17 mouse cellular contexts compared by ENCODE assay signal in genomic region chr2:103051937-103052893, GRCm38 (mm10). TPM values are rescaled to one million over a fixed set of nuclear protein-coding genes. Genes with fewer than 3 reads are reported as not detected.
A peak's percentile ranks its signal among the peaks of the same experiment; 100 is the strongest.
DNase-seq lines count a peak whose midpoint lies in the region; ATAC-seq and TF ChIP-seq lines count a peak whose summit lies in the region.
"Had no signal": no experiment of that assay in that cellular context is flagged by ENCODE, and none has a peak within 500 bp of the region (broad histone marks: within the 10 kb centered on the region; RNA-seq: fewer than 3 reads in every experiment).

No protein-coding gene starts in this region.

- no peak for TF ChIP-seq POLR2A in kidney, adult 2 months (IDR thresholded peaks at IDR 0.05; ENCODE audit: low read depth, low read length)
- TF ChIP-seq POLR2A in thymus, adult 2 months (IDR thresholded peaks at IDR 0.05; ENCODE audit: control insufficient read depth, extremely low read depth, insufficient read depth, low read length, poor library complexity) = no peak

- H3K9me3 ChIP-seq in kidney, postnatal 0 days (replicated peaks; ENCODE audit: low read length) = no peaks in the 10 kb centered on the region
- H3K9me3 ChIP-seq: embryonic facial prominence, embryonic 12.5 days; forebrain, embryonic 15.5 days; liver, embryonic 12.5 days; midbrain, embryonic 15.5 days had no signal

- no peaks in the 10 kb centered on the region for H3K36me3 ChIP-seq in kidney, postnatal 0 days (ENCODE audit: insufficient read depth, low read length)
- H3K36me3 ChIP-seq in kidney, adult 2 months (ENCODE audit: control insufficient read depth, insufficient read depth, low read length) = no peaks in the 10 kb centered on the region
- H3K36me3 ChIP-seq in thymus, adult 2 months (ENCODE audit: control insufficient read depth, insufficient read depth, low read length) = no peaks in the 10 kb centered on the region
- H3K36me3 ChIP-seq: embryonic facial prominence, embryonic 12.5 days; forebrain, embryonic 15.5 days; midbrain, embryonic 15.5 days had no signal

- no peak for TF ChIP-seq CTCF in kidney, postnatal 0 days (IDR thresholded peaks at IDR 0.05; ENCODE audit: low read depth)
- no peak for TF ChIP-seq CTCF in kidney, adult 2 months (conservative IDR thresholded peaks at IDR 0.05; ENCODE audit: insufficient read depth, insufficient read length, low read depth, low read length)
- TF ChIP-seq CTCF in thymus, adult 2 months (IDR thresholded peaks at IDR 0.05; ENCODE audit: borderline replicate concordance, control insufficient read depth, extremely low read depth, insufficient read depth, low read length, poor library complexity) = no peak

- H3K4me2 ChIP-seq in kidney, postnatal 0 days (ENCODE audit: low read length) = no peak overlapping the region
- H3K4me2 ChIP-seq: embryonic facial prominence, embryonic 12.5 days; forebrain, embryonic 15.5 days; heart, embryonic 11.5 days; liver, embryonic 12.5 days; midbrain, embryonic 15.5 days had no signal

- H3K9ac ChIP-seq in kidney, postnatal 0 days (ENCODE audit: low read depth, low read length) = no peak overlapping the region
- H3K9ac ChIP-seq: embryonic facial prominence, embryonic 12.5 days; forebrain, embryonic 15.5 days; liver, embryonic 12.5 days; midbrain, embryonic 15.5 days had no signal

- no peak overlapping the region for H3K27ac ChIP-seq in kidney, postnatal 0 days
- H3K27ac ChIP-seq in kidney, adult 2 months (ENCODE audit: insufficient read depth, low read depth, low read length) = no peak overlapping the region
- H3K27ac ChIP-seq in thymus, adult 2 months (ENCODE audit: control insufficient read depth, insufficient read depth, low read length) = no peak overlapping the region
- H3K27ac ChIP-seq: embryonic facial prominence, embryonic 12.5 days; forebrain, embryonic 15.5 days; liver, embryonic 12.5 days; midbrain, embryonic 15.5 days had no signal

- 72% methylated on average over 19 of the region's 19 CpGs for WGBS in kidney, postnatal 0 days
- 79% methylated on average over 19 of the region's 19 CpGs for WGBS in kidney, adult 2 months
- WGBS in thymus, adult 2 months = 94% methylated on average over 19 of the region's 19 CpGs

- DNase-seq in kidney, postnatal 0 days (ENCODE audit: low spot score) = peak; percentile 40
- no peak for DNase-seq in kidney, adult 2 months
- DNase-seq in B cell, adult 2 months = peak; percentile 66 to 69
- peak; percentile 5 for DNase-seq in ES-CJ7 (ENCODE audit: low read depth, low spot score)
- no peak for DNase-seq in thymus, adult 2 months
- DNase-seq in urinary bladder, postnatal 4 days (ENCODE audit: low spot score in 2 of 2) = no peak
- DNase-seq: cerebellum, adult 18-20 months; kidney, adult 8-10 months; thymus, postnatal 14 days had no signal

- H3K27me3 ChIP-seq in kidney, postnatal 0 days (ENCODE audit: insufficient read depth, low read length) = no peaks in the 10 kb centered on the region
- H3K27me3 ChIP-seq in kidney, adult 2 months (replicated peaks; ENCODE audit: control insufficient read depth, insufficient read depth, low read length) = no peaks in the 10 kb centered on the region
- no peaks in the 10 kb centered on the region for H3K27me3 ChIP-seq in thymus, adult 2 months (ENCODE audit: control insufficient read depth, insufficient read depth, low read length)
- H3K27me3 ChIP-seq: embryonic facial prominence, embryonic 12.5 days; forebrain, embryonic 15.5 days; liver, embryonic 12.5 days; midbrain, embryonic 15.5 days had no signal

- ATAC-seq in kidney, postnatal 0 days (replicated peaks; ENCODE audit: low FRiP score, low read depth) = no peak; the same call in 1 of the 2 replicates
- 0 out of 2 replicates have a peak, but pooled peaks have one; percentile 18 for ATAC-seq in megakaryocyte, adult 5-6 weeks (ENCODE audit: poor library complexity, severe bottlenecking)
- ATAC-seq: activated CD4-positive, CD25-positive, alpha-beta regulatory T cell, adult 4 months; forebrain, embryonic 15.5 days; hindbrain, embryonic 16.5 days; liver, embryonic 12.5 days; midbrain, embryonic 15.5 days had no signal

- H3K4me3 ChIP-seq in kidney, postnatal 0 days (replicated peaks; ENCODE audit: low read depth, low read length) = no peak overlapping the region
- no peak overlapping the region for H3K4me3 ChIP-seq in kidney, adult 2 months (ENCODE audit: insufficient read depth, low read depth, low read length)
- H3K4me3 ChIP-seq in thymus, adult 2 months (ENCODE audit: control insufficient read depth, insufficient read depth, low read length) = no peak overlapping the region
- H3K4me3 ChIP-seq: embryonic facial prominence, embryonic 12.5 days; forebrain, embryonic 15.5 days; liver, embryonic 12.5 days; midbrain, embryonic 15.5 days had no signal

- no peaks in the 10 kb centered on the region for H3K4me1 ChIP-seq in kidney, postnatal 0 days (replicated peaks; ENCODE audit: insufficient read depth, low read length)
- no peaks in the 10 kb centered on the region for H3K4me1 ChIP-seq in kidney, adult 2 months (ENCODE audit: control insufficient read depth, insufficient read depth, low read length)
- H3K4me1 ChIP-seq in thymus, adult 2 months (replicated peaks; ENCODE audit: control insufficient read depth, insufficient read depth, low read length) = 0 out of 2 replicates have a peak, but pooled peaks cover 2% of the 10 kb centered on the region
- H3K4me1 ChIP-seq: forebrain, embryonic 15.5 days; midbrain, embryonic 15.5 days had no signal

RNA-seq across cellular contexts. Expression of gene Pdhx, which starts 21.1 kb away (rescaled TPM):
- polyA plus RNA-seq in kidney, postnatal 0 days (2015; fragmentation: Nextera tagmentation; extraction: Ambion mirVana) = 41.7 and 46.5 TPM in 2 replicates
- 27.9 and 37.2 TPM in 2 replicates for polyA plus RNA-seq in kidney, adult 2 months (2012; rRNA removed)
- 13.5 and 16.8 TPM in 2 replicates for total RNA-seq in megakaryocyte, adult 5-6 weeks (2015)
- 20.6 and 23.9 TPM in 2 replicates for total RNA-seq in megakaryocyte, adult 5-6 weeks (2017)
- 17.0 and 21.2 TPM in 2 replicates for polyA plus RNA-seq in thymus, adult 2 months (2012; rRNA removed)

RNA-seq across cellular contexts. Expression of gene Apip, which starts 21.3 kb away (rescaled TPM):
- 56.0 and 56.9 TPM in 2 replicates for polyA plus RNA-seq in kidney, postnatal 0 days (2015; fragmentation: Nextera tagmentation; extraction: Ambion mirVana)
- polyA plus RNA-seq in kidney, adult 2 months (2012; rRNA removed) = 18.7 and 24.4 TPM in 2 replicates
- total RNA-seq in megakaryocyte, adult 5-6 weeks (2015) = 40.9 and 41.2 TPM in 2 replicates
- total RNA-seq in megakaryocyte, adult 5-6 weeks (2017) = 16.2 and 24.6 TPM in 2 replicates
- 11.7 and 11.8 TPM in 2 replicates for polyA plus RNA-seq in thymus, adult 2 months (2012; rRNA removed)

Comparison
In these comparisons a context has a peak if more than half of its experiments do, and no peak if none do; other contexts are left out.
1. DNase-seq: peak in kidney, postnatal 0 days (single experiment), B cell, adult 2 months (2 of 2) and ES-CJ7 (single experiment); none in kidney, adult 2 months (single experiment), thymus, adult 2 months (single experiment) and urinary bladder, postnatal 4 days (0 of 2).